Mouse (Mus musculus) forebrain, embryonic 11.5 days (tissue): ENCODE data around the gene D5Ertd579e. TPM values are rescaled to one million over a fixed set of nuclear protein-coding genes. Genes with fewer than 3 reads are reported as not detected.

ENCODE experiments used
- ATAC-seq: fragments of 200-750 bp; cut with Nextera tagmentation; replicated peaks from 2 replicates; pipeline ENCODE4 v1.8.0; 2017; ENCODE audit warnings: moderate TSS enrichment; ENCODE audit not compliant: low FRiP score
- DNase-seq: peaks from one replicate; pipeline ENCODE4 v3.0.0-alpha.2; 2017; ENCODE audit warnings: low spot score
- H3K27ac ChIP-seq: fragments of 300-500 bp; sonication (generic); 2 replicates; pipeline ENCODE4 v1.5.1; 2014; ENCODE audit warnings: low read depth, low read length
- H3K27me3 ChIP-seq: fragments of 300-500 bp; sonication (generic); 2 replicates; pipeline ENCODE4 v1.6.1; 2014; ENCODE audit warnings: mild to moderate bottlenecking, low read length, mixed read lengths; ENCODE audit not compliant: control insufficient read depth, insufficient read depth
- H3K36me3 ChIP-seq: fragments of 300-500 bp; sonication (generic); 2 replicates; pipeline ENCODE4 v1.6.1; 2014; ENCODE audit warnings: mild to moderate bottlenecking, low read length, moderate library complexity, mixed read lengths; ENCODE audit not compliant: control insufficient read depth, insufficient read depth
- H3K4me1 ChIP-seq: fragments of 300-500 bp; sonication (generic); replicated peaks from 2 replicates; pipeline ENCODE4 v1.6.1; 2014; ENCODE audit warnings: low read length, mixed read lengths; ENCODE audit not compliant: control insufficient read depth, insufficient read depth
- H3K4me2 ChIP-seq: fragments of 300-500 bp; sonication (generic); 2 replicates; pipeline ENCODE4 v1.6.1; 2014; ENCODE audit warnings: low read depth, mild to moderate bottlenecking, low read length, moderate library complexity, mixed read lengths; ENCODE audit not compliant: severe bottlenecking
- H3K4me3 ChIP-seq: fragments of 300-500 bp; sonication (generic); 2 replicates; pipeline ENCODE4 v1.5.1; 2014; ENCODE audit warnings: low read depth, low read length
- H3K9ac ChIP-seq: fragments of 300-500 bp; sonication (generic); 2 replicates; pipeline ENCODE4 v1.6.1; 2014; ENCODE audit warnings: low read length
- H3K9me3 ChIP-seq: fragments of 300-500 bp; sonication (generic); 2 replicates; pipeline ENCODE4 v1.6.1; 2016; ENCODE audit warnings: low read length, mixed read lengths; ENCODE audit not compliant: control insufficient read depth
- WGBS: fragments of 180-500 bp; shearing (Covaris S2); extraction: QIAGEN DNeasy Blood & Tissue Kit; methylation state at CpG from one replicate; pipeline ENCODE4 v1.1.7; 2014; 5-methylcytosine and 5-hydroxymethylcytosine counted together
- polyA plus RNA-seq: library from polyadenylated mRNA; unstranded; fragments of >200 nt; fragmentation: Nextera tagmentation; extraction: Ambion mirVana; gene quantifications from 2 replicates; pipeline ENCODE4 v1.2.1, GENCODE M21; 2014

The D5Ertd579e gene
- polyA plus RNA-seq, 1 experiment from 2014 or later = 41.9 TPM

GRCm38 (mm10) chr5:36714832-36715231, 19.0 kb upstream of the D5Ertd579e start:
- Histone ChIP-seq H3K4me2 (no peak overlapping the region), H3K27ac (no peak overlapping the region), H3K4me1 (peaks cover 2% of the 10 kb centered on the region; the same call in 1 of the 2 replicates), H3K9ac (no peak overlapping the region), H3K9me3 (no peaks in the 10 kb centered on the region), H3K4me3 (no peak overlapping the region), H3K36me3 (no peaks in the 10 kb centered on the region), H3K27me3 (no peaks in the 10 kb centered on the region)
- ATAC-seq = no peak
- DNase-seq = no peak
- WGBS = 76% methylated on average over 3 of the region's 3 CpGs

GRCm38 (mm10) chr5:36713693-36714092, 17.9 kb upstream of the D5Ertd579e start:
- Histone ChIP-seq H3K27ac (no peak overlapping the region), H3K36me3 (no peaks in the 10 kb centered on the region), H3K27me3 (no peaks in the 10 kb centered on the region), H3K4me3 (no peak overlapping the region), H3K4me2 (no peak overlapping the region), H3K4me1 (peaks cover 2% of the 10 kb centered on the region; the same call in 1 of the 2 replicates), H3K9me3 (no peaks in the 10 kb centered on the region), H3K9ac (no peak overlapping the region)
- ATAC-seq = no peak
- peak; percentile 53 for DNase-seq
- 84% methylated on average over 6 of the region's 6 CpGs for WGBS

- Histone ChIP-seq H3K9me3 (no peaks in the 10 kb centered on the region), H3K4me2 (peak overlapping the region; percentile 58), H3K27ac (no peak overlapping the region), H3K36me3 (no peaks in the 10 kb centered on the region), H3K4me1 (peaks cover 2% of the 10 kb centered on the region; the same call in 1 of the 2 replicates), H3K27me3 (no peaks in the 10 kb centered on the region), H3K4me3 (peak overlapping the region; percentile 18), H3K9ac (peak overlapping the region; percentile 55)
- 10% methylated on average over 31 of the region's 31 CpGs for WGBS
- peak; percentile 81 for DNase-seq
- ATAC-seq = peak; percentile 76
These were observed 17.0 kb upstream of the D5Ertd579e start for GRCm38 (mm10) chr5:36712553-36713534.

- Histone ChIP-seq H3K27ac (no peak overlapping the region), H3K4me1 (peaks cover 2% of the 10 kb centered on the region; the same call in 1 of the 2 replicates), H3K4me3 (no peak overlapping the region), H3K9me3 (no peaks in the 10 kb centered on the region), H3K9ac (no peak overlapping the region), H3K27me3 (no peaks in the 10 kb centered on the region), H3K4me2 (no peak overlapping the region), H3K36me3 (no peaks in the 10 kb centered on the region)
- ATAC-seq (no peak), DNase-seq (no peak)
- WGBS = 56% methylated on average over 5 of the region's 5 CpGs
These were observed 16.0 kb upstream of the D5Ertd579e start for GRCm38 (mm10) chr5:36711863-36712262.

- Histone ChIP-seq H3K4me2 (no peak overlapping the region), H3K4me3 (no peak overlapping the region), H3K9me3 (no peaks in the 10 kb centered on the region), H3K27me3 (no peaks in the 10 kb centered on the region), H3K4me1 (no peaks in the 10 kb centered on the region), H3K9ac (no peak overlapping the region), H3K36me3 (no peaks in the 10 kb centered on the region), H3K27ac (no peak overlapping the region)
- WGBS = 80% methylated on average over 5 of the region's 5 CpGs
- ATAC-seq (no peak), DNase-seq (no peak)
These were observed 10.0 kb upstream of the D5Ertd579e start for GRCm38 (mm10) chr5:36705792-36706191.

- no peaks in the 10 kb centered on the region for H3K4me1 ChIP-seq
- H3K4me3 ChIP-seq = no peak overlapping the region
- no peak overlapping the region for H3K27ac ChIP-seq
- H3K9me3 ChIP-seq = no peaks in the 10 kb centered on the region
- ATAC-seq = no peak
- WGBS = 85% methylated on average over 5 of the region's 5 CpGs
- no peaks in the 10 kb centered on the region for H3K27me3 ChIP-seq
- H3K9ac ChIP-seq = no peak overlapping the region
- peak; percentile 44 for DNase-seq
- H3K4me2 ChIP-seq = no peak overlapping the region
- H3K36me3 ChIP-seq = no peaks in the 10 kb centered on the region
These were observed 9.6 kb upstream of the D5Ertd579e start for GRCm38 (mm10) chr5:36705390-36705789.

- WGBS = 84% methylated on average over 6 of the region's 6 CpGs
- H3K4me2 ChIP-seq = no peak overlapping the region
- no peaks in the 10 kb centered on the region for H3K9me3 ChIP-seq
- H3K27ac ChIP-seq = no peak overlapping the region
- no peak overlapping the region for H3K4me3 ChIP-seq
- no peak overlapping the region for H3K9ac ChIP-seq
- H3K27me3 ChIP-seq = no peaks in the 10 kb centered on the region
- DNase-seq = peak; percentile 44
- no peaks in the 10 kb centered on the region for H3K36me3 ChIP-seq
- no peaks in the 10 kb centered on the region for H3K4me1 ChIP-seq
- no peak for ATAC-seq
These were observed 8.9 kb upstream of the D5Ertd579e start for GRCm38 (mm10) chr5:36704684-36705083.

- Histone ChIP-seq H3K4me3 (no peak overlapping the region), H3K9me3 (no peaks in the 10 kb centered on the region), H3K27ac (no peak overlapping the region), H3K4me2 (no peak overlapping the region), H3K9ac (no peak overlapping the region), H3K27me3 (no peaks in the 10 kb centered on the region), H3K36me3 (no peaks in the 10 kb centered on the region), H3K4me1 (0 out of 2 replicates have a peak, but pooled peaks cover 1% of the 10 kb centered on the region)
- 83% methylated on average over 6 of the region's 6 CpGs for WGBS
- DNase-seq (no peak), ATAC-seq (no peak)
These were observed 5.3 kb upstream of the D5Ertd579e start for GRCm38 (mm10) chr5:36700939-36701620.
